Mouse (Mus musculus): ENCODE data around the gene Ccnd2. TPM values are rescaled to one million over a fixed set of nuclear protein-coding genes. Genes with fewer than 3 reads are reported as not detected.

The Ccnd2 gene
- 114 and 176 TPM in 2 replicates for polyA plus RNA-seq (2012; rRNA removed)

GRCm38 (mm10) chr6:127152106-127152951 lies at the start of gene Ccnd2:
TSS of gene Ccnd2 (minus strand) at chr6:127152193.

GRCm38 (mm10) chr6:127109402-127109930 lies 42.5 kb downstream of the Ccnd2 start, which contains the start of gene Tigar:
TSS of gene Tigar (minus strand) at chr6:127109557.

Other genes with a start within 250 kb of the Ccnd2 start
- 0.05 and 0.18 TPM in 2 replicates for gene Dyrk4, start 230.4 kb downstream of the Ccnd2 start, polyA plus RNA-seq (2012; rRNA removed)
- gene Rad51ap1, start 212.6 kb downstream of the Ccnd2 start, polyA plus RNA-seq (2012; rRNA removed): 30.5 and 35.7 TPM in 2 replicates
- gene D6Wsu163e, start 212.2 kb downstream of the Ccnd2 start, polyA plus RNA-seq (2012; rRNA removed): 20.7 and 22.8 TPM in 2 replicates
- 0.39 TPM in 1 of 2 replicates, not detected in the other for gene Fgf6, start 136.6 kb downstream of the Ccnd2 start, polyA plus RNA-seq (2012; rRNA removed)
- 0.51 and 0.53 TPM in 2 replicates for gene Fgf23, start 79.3 kb downstream of the Ccnd2 start, polyA plus RNA-seq (2012; rRNA removed)
- 11.9 and 14.1 TPM in 2 replicates for gene Tigar, start 42.6 kb downstream of the Ccnd2 start, polyA plus RNA-seq (2012; rRNA removed)